Mouse (Mus musculus) forebrain, embryonic 16.5 days (tissue): ENCODE results near the gene Clec2g. TPM values are rescaled to one million over a fixed set of nuclear protein-coding genes. Genes with fewer than 3 reads are reported as not detected.
A peak's percentile ranks its signal among the peaks of the same experiment; 100 is the strongest.

ENCODE experiments used
- ATAC-seq: fragments of 200-750 bp; cut with Nextera tagmentation; 2 replicates; pipeline ENCODE4 v1.8.0; 2017; ENCODE audit warnings: mild to moderate bottlenecking, moderate library complexity
- H3K27ac ChIP-seq: fragments of 300-500 bp; sonication (generic); 2 replicates; pipeline ENCODE4 v1.5.1; 2014; ENCODE audit warnings: low read length, control low read depth
- H3K27me3 ChIP-seq: fragments of 300-500 bp; sonication (generic); replicated peaks from 2 replicates; pipeline ENCODE4 v1.6.1; 2014; ENCODE audit warnings: low read length; ENCODE audit not compliant: control insufficient read depth, insufficient read depth
- H3K36me3 ChIP-seq: fragments of 300-500 bp; sonication (generic); 2 replicates; pipeline ENCODE4 v1.6.1; 2014; ENCODE audit not compliant: control insufficient read depth, insufficient read depth
- H3K4me1 ChIP-seq: fragments of 300-500 bp; sonication (generic); replicated peaks from 2 replicates; pipeline ENCODE4 v1.6.1; 2014; ENCODE audit warnings: low read length; ENCODE audit not compliant: control insufficient read depth, insufficient read depth
- H3K4me2 ChIP-seq: fragments of 300-500 bp; sonication (generic); 2 replicates; pipeline ENCODE4 v1.6.1; 2014; ENCODE audit warnings: mild to moderate bottlenecking, low read length, control low read depth
- H3K4me3 ChIP-seq: fragments of 300-500 bp; sonication (generic); replicated peaks from 2 replicates; pipeline ENCODE4 v1.5.1; 2014; ENCODE audit warnings: mild to moderate bottlenecking, low read length, control low read depth
- H3K9ac ChIP-seq: fragments of 300-500 bp; sonication (generic); replicated peaks from 2 replicates; pipeline ENCODE4 v1.6.1; 2014; ENCODE audit warnings: low read depth, low read length, control low read depth
- H3K9me3 ChIP-seq: fragments of 300-500 bp; sonication (generic); 2 replicates; pipeline ENCODE4 v1.6.1; 2016; ENCODE audit warnings: low read length; ENCODE audit not compliant: control insufficient read depth
- WGBS: fragments of 180-500 bp; shearing (Covaris S2); extraction: QIAGEN DNeasy Blood & Tissue Kit; methylation state at CpG from one replicate; pipeline ENCODE4 v1.1.7; 2014; 5-methylcytosine and 5-hydroxymethylcytosine counted together
- polyA plus RNA-seq: library from polyadenylated mRNA; unstranded; fragments of >200 nt; fragmentation: Nextera tagmentation; extraction: Ambion mirVana; gene quantifications from 2 replicates; pipeline ENCODE4 v1.2.1, GENCODE M21; 2015

The Clec2g gene
- polyA plus RNA-seq, 1 experiment from 2014 or later, result not detected

DNA sequence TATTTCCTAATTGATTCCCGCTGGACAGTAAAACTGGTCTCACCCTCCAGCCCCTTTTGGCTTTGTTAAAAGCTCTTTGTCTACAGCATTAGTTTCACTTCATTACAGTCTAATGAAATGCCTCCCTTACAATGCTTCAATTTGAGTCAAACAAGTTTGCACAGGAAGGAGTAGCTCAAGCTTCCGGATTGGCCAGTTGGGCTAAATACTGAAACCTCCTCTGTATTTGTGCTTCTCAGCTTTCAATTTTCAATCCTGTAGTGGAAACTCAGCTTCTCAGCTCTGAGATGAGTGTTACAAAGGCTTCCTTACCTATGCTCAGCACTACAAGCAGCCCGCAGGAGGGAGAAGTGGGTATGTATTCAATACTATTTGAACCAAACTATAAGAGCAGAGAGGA, 58.6 kb downstream of the Clec2g start:
- Histone ChIP-seq H3K4me2 (0 out of 2 replicates have a peak overlapping the region, but pooled peaks have one; percentile 13), H3K4me1 (peaks cover 6% of the 10 kb centered on the region), H3K9me3 (no peaks in the 10 kb centered on the region), H3K36me3 (no peaks in the 10 kb centered on the region), H3K4me3 (no peak overlapping the region), H3K27me3 (peaks cover 5% of the 10 kb centered on the region; the same call in 1 of the 2 replicates), H3K9ac (no peak overlapping the region), H3K27ac (no peak overlapping the region)
- peak; percentile 64 for ATAC-seq
- WGBS, result 15% methylated on average over 3 of the region's 3 CpGs

DNA sequence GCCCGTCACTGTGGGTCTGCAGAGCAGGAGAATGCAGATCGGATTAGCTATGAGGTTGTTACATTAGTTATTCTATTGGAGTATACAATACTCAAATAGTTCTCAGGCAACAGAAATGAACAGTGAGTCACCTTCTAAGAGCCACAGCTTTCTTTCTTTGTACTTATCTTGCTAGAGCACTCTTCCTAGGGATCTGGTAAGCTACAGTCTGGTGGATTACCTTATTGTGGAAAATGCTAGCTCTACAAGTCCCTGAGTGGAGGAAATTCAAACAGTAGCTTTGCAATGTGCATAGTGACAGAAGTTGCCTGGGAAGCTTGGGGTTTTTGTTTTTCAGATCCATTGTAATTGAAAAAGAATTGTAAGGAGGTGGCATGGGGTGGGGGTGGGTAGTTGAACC, 59.0 kb downstream of the Clec2g start:
- no peak for ATAC-seq
- Histone ChIP-seq H3K4me1 (peaks cover 6% of the 10 kb centered on the region), H3K27ac (no peak overlapping the region), H3K9ac (no peak overlapping the region), H3K27me3 (peaks cover 5% of the 10 kb centered on the region; the same call in 1 of the 2 replicates), H3K4me3 (no peak overlapping the region), H3K36me3 (no peaks in the 10 kb centered on the region), H3K9me3 (no peaks in the 10 kb centered on the region), H3K4me2 (no peak overlapping the region)
- WGBS, result 9% methylated on average over 2 of the region's 2 CpGs

DNA sequence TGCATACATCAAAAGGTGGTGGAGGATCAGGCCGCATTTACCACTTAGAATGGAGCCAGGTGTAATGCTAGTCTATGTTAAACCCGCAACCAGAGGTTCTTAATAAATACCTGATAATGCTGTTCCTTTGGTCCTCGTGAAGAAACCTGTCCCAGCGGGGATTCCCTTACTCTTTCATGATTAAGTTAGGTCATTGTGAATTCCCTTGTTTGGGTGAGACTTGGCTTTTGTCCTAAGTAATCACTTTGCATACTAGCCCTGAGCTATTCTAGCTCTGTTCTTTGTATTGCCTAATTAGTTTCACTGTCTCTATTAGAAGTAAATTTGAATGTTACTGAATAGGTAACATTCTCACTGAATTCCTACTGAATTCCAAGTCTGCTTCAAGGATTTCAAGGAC, 60.2 kb downstream of the Clec2g start:
- no peak overlapping the region for H3K4me3 ChIP-seq
- no peak overlapping the region for H3K27ac ChIP-seq
- 14% methylated on average over 4 of the region's 4 CpGs for WGBS
- peaks cover 5% of the 10 kb centered on the region; the same call in 1 of the 2 replicates for H3K27me3 ChIP-seq
- no peak overlapping the region for H3K9ac ChIP-seq
- no peak overlapping the region for H3K4me2 ChIP-seq
- H3K4me1 ChIP-seq, result peaks cover 6% of the 10 kb centered on the region
- ATAC-seq, result no peak
- no peaks in the 10 kb centered on the region for H3K36me3 ChIP-seq
- no peaks in the 10 kb centered on the region for H3K9me3 ChIP-seq

DNA sequence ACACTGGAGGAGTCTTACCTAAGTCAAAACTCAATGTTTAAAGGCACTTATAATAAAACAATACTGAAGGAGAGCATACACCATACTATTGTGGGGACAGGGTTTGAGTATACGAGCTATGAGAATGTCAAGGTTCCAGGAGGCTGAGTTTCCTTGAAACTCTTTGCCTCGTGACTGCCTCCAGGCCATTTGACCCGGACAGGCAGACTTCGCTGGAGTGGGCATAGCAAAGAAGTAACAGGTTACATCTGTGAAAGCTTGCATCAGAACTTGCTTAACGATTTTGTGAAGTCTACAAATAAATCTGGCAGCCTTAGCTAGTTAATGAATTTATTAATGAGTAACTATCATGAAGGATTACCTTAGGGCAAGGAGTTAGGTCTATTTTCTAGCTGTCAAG, 60.6 kb downstream of the Clec2g start:
- Histone ChIP-seq H3K4me2 (no peak overlapping the region), H3K27ac (no peak overlapping the region), H3K27me3 (peaks cover 5% of the 10 kb centered on the region; the same call in 1 of the 2 replicates), H3K36me3 (no peaks in the 10 kb centered on the region), H3K4me1 (peaks cover 6% of the 10 kb centered on the region), H3K9me3 (no peaks in the 10 kb centered on the region), H3K4me3 (no peak overlapping the region), H3K9ac (no peak overlapping the region)
- no peak for ATAC-seq
- 31% methylated on average over 5 of the region's 5 CpGs for WGBS

DNA sequence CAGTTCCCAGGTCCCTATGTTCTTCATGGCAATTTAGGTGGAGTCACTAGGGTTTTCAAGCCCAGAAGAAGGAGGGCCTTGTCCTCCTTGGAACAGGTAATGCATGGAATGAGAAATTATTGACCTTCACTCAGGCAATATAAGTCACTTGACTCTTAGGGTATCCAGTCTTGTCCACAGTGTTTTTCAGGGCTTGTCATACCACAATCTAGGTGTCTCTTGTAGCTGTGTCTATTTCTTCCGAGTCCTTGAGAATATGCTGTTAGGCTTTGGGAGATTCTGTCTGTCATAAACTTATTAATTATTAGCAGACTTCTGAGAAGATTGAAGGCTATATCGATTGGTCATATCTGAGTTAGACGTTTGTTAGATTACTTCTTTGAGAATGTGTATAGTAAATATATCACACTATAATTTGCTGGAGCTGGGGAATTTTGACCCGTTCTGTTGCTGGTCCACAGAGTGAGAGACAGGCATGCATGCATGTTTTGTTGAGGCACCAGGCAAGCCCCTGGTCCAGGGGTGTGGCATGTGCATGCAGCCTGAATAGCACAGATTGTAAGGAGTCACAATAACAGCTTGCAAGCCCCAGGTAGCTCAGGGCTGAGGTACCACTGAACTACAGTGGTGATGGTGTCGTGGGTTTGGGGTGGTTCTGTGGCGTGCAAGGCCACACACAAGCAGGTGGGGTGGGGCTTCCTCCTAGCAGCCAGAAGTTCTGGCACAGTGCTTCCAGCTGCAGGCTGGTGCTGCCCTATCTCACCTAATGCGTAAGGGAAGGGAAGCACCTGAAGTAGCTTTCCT, 61.3 kb downstream of the Clec2g start:
- no peak for ATAC-seq

DNA sequence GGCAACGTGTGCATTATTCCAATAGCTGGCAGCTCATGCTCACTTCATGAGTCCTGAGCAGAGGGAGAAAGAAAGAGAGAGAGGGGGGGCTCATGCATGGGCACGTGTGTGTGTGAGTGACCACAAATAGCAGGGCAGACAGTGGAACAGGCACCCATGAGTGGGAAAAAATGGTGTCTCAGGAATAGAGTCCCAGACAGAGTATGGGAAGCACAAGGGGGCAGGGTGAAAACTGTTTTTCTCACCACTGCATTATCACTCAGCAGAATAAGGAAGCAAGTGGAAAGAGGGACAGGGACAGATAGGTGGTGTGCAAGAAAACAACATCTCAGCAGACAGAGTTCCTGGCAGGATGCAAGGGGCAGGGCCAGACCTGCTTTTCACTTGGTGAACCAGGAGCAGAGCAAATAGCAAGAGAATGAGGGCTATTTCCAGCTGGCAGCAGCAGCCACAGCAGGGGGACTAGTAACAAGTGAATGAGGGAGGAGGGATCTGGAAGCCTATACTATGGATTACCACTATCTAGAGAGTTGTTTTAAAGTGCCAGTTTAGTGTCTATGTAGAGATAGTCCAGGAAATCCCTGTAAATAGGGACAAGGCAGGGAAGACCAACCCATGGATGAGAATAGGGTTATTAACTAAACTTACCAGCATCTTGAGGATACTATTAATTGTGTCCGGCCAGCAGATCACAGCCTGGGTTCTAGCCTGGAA, 62.0 kb downstream of the Clec2g start:
- no peak overlapping the region for H3K4me3 ChIP-seq
- peaks cover 6% of the 10 kb centered on the region for H3K4me1 ChIP-seq
- no peaks in the 10 kb centered on the region for H3K36me3 ChIP-seq
- H3K27me3 ChIP-seq, result no peaks in the 10 kb centered on the region; the same call in 1 of the 2 replicates
- 58% methylated on average over 3 of the region's 3 CpGs for WGBS
- no peak for ATAC-seq
- H3K9ac ChIP-seq, result no peak overlapping the region
- no peak overlapping the region for H3K27ac ChIP-seq
- no peak overlapping the region for H3K4me2 ChIP-seq
- no peaks in the 10 kb centered on the region for H3K9me3 ChIP-seq

More for the DNA sequence above, 61.3 kb downstream of the Clec2g start:
- Histone ChIP-seq H3K36me3 (no peaks in the 10 kb centered on the region), H3K9me3 (no peaks in the 10 kb centered on the region), H3K27ac (no peak overlapping the region), H3K4me2 (no peak overlapping the region), H3K4me3 (no peak overlapping the region), H3K27me3 (peaks cover 3% of the 10 kb centered on the region; the same call in 1 of the 2 replicates), H3K4me1 (peaks cover 6% of the 10 kb centered on the region), H3K9ac (no peak overlapping the region)
- WGBS, result 87% methylated on average over 7 of the region's 7 CpGs

DNA sequence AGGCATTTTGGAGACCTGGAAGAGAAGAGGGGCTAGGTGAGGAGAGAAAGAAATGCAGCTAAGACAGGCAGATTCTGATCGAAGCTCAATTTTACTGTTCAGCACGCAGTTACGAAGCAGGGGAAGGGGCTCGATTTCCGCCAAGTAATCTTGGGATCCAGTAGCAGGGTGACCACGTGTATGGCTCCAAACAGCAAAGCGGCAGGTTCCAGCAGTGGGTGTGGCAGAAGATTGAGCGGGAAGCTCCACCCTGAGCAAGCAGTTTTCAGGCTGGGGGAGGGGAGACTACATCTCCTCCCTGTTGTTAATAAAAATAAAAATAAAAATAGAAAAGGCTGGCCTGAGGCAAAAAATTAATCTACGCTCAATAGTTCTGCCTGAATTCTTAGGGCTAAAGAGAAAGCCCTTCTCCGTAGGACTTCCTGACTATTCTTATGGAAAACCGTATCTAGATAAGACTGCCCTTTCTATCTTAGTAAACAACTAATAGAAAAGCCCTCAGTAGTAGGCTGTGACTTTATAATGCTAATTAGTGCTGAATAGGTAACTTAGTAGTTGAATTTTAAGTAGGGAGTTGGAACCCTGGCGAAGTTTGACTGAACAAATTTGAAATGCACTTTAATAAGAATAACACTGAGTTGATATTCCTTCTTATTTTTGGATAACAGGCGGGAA, 62.7 kb downstream of the Clec2g start:
- no peaks in the 10 kb centered on the region; the same call in 1 of the 2 replicates for H3K27me3 ChIP-seq
- H3K4me3 ChIP-seq, result no peak overlapping the region
- no peak for ATAC-seq
- H3K27ac ChIP-seq, result no peak overlapping the region
- H3K9me3 ChIP-seq, result no peaks in the 10 kb centered on the region
- H3K9ac ChIP-seq, result no peak overlapping the region
- no peaks in the 10 kb centered on the region for H3K36me3 ChIP-seq
- 0 out of 2 replicates have a peak overlapping the region, but pooled peaks have one; percentile 25 for H3K4me2 ChIP-seq
- 46% methylated on average over 13 of the region's 13 CpGs for whole genome bisulfite sequencing
- H3K4me1 ChIP-seq, result peaks cover 6% of the 10 kb centered on the region

DNA sequence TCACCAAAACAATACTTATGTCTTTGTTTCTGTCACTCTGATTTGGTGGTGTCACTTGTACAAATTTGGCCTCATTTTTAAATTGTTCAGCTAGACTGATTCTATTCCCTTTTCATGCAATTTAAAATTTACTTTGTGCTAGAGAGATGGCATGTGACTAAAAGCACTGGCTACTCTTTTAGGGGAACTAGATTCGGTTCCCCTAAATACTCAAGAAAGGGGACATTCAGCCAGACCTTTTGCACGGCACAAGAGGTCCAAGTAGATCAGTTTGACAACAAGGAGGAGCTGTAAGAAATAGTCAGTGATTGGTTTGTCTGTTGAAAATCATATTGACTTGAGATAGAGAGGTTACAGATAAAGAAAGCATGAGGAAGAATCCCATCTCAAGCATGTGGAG, 67.2 kb downstream of the Clec2g start:
- Histone ChIP-seq H3K9ac (no peak overlapping the region), H3K27ac (no peak overlapping the region), H3K4me2 (no peak overlapping the region), H3K27me3 (no peaks in the 10 kb centered on the region), H3K4me3 (no peak overlapping the region), H3K36me3 (no peaks in the 10 kb centered on the region), H3K9me3 (no peaks in the 10 kb centered on the region), H3K4me1 (no peaks in the 10 kb centered on the region)
- 86% methylated on average over 2 of the region's 2 CpGs for WGBS
- no peak for ATAC-seq

DNA sequence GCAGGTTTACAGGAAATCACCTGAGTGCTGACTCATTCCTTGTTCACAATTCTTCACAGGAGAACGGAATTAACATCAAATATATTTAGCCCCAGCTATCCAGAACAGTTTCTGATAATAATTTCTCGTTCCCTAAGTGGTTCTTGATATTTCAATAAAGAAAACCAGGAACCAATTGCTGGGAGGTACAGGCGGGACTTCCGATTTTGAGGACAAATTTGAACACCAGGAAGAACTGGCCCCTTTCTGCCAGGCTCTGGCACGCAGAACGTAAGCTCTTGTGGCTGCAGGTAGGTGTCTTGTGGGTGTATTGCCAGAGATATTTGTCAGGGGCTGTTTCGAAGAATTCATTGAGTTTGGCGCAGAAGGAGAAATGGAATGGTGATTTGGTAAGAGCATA, 74.4 kb downstream of the Clec2g start:
- H3K36me3 ChIP-seq, result no peaks in the 10 kb centered on the region
- no peaks in the 10 kb centered on the region for H3K27me3 ChIP-seq
- no peak overlapping the region for H3K9ac ChIP-seq
- ATAC-seq, result no peak
- 88% methylated on average over 8 of the region's 8 CpGs for WGBS
- H3K4me3 ChIP-seq, result no peak overlapping the region
- H3K4me1 ChIP-seq, result no peaks in the 10 kb centered on the region
- H3K27ac ChIP-seq, result no peak overlapping the region
- no peak overlapping the region for H3K4me2 ChIP-seq
- H3K9me3 ChIP-seq, result no peaks in the 10 kb centered on the region
